Mouse (Mus musculus) lung, embryonic 16.5 days (tissue): ENCODE measurements around the gene Gm28635. TPM values are rescaled to one million over a fixed set of nuclear protein-coding genes. Genes with fewer than 3 reads are reported as not detected.
A peak's percentile ranks its signal among the peaks of the same experiment; 100 is the strongest.

Experiments
- ATAC-seq: fragments of 200-750 bp; cut with Nextera tagmentation; 2 replicates; pipeline ENCODE4 v1.8.0; 2017; ENCODE audit warnings: low read depth, mild to moderate bottlenecking, moderate library complexity
- H3K27ac ChIP-seq: fragments of 300-500 bp; sonication (generic); 2 replicates; pipeline ENCODE4 v1.5.1; 2014; ENCODE audit warnings: mild to moderate bottlenecking, control low read depth, low read length
- H3K27me3 ChIP-seq: fragments of 300-500 bp; sonication (generic); 2 replicates; pipeline ENCODE4 v1.6.1; 2014; ENCODE audit warnings: low read depth, low read length, mixed read lengths; ENCODE audit not compliant: control insufficient read depth, insufficient read depth
- H3K36me3 ChIP-seq: fragments of 300-500 bp; sonication (generic); 2 replicates; pipeline ENCODE4 v1.6.1; 2014; ENCODE audit warnings: low read length; ENCODE audit not compliant: control insufficient read depth, insufficient read depth
- H3K4me1 ChIP-seq: fragments of 300-500 bp; sonication (generic); replicated peaks from 2 replicates; pipeline ENCODE4 v1.6.1; 2014; ENCODE audit warnings: low read length, mixed read lengths; ENCODE audit not compliant: control insufficient read depth, insufficient read depth
- H3K4me2 ChIP-seq: fragments of 300-500 bp; sonication (generic); 2 replicates; pipeline ENCODE4 v1.6.1; 2014; ENCODE audit warnings: low read depth, low read length, control low read depth
- H3K4me3 ChIP-seq: fragments of 300-500 bp; sonication (generic); 2 replicates; pipeline ENCODE4 v1.5.1; 2014; ENCODE audit warnings: mild to moderate bottlenecking, low read length, control low read depth
- H3K9ac ChIP-seq: fragments of 300-500 bp; sonication (generic); 2 replicates; pipeline ENCODE4 v1.6.1; 2014; ENCODE audit warnings: low read length, control low read depth
- H3K9me3 ChIP-seq: fragments of 300-500 bp; sonication (generic); 2 replicates; pipeline ENCODE4 v1.6.1; 2016; ENCODE audit warnings: low read length; ENCODE audit not compliant: control insufficient read depth
- WGBS: fragments of 180-500 bp; shearing (Covaris S2); extraction: QIAGEN DNeasy Blood & Tissue Kit; methylation state at CpG from one replicate; pipeline ENCODE4 v1.1.7; 2014; 5-methylcytosine and 5-hydroxymethylcytosine counted together
- polyA plus RNA-seq: library from polyadenylated mRNA; unstranded; fragments of >200 nt; fragmentation: Nextera tagmentation; extraction: Ambion mirVana; gene quantifications from 2 replicates; pipeline ENCODE4 v1.2.1, GENCODE M21; 2015

Gm28635 gene
- polyA plus RNA-seq, 1 experiment from 2014 or later, result not detected

- no peaks in the 10 kb centered on the region for H3K36me3 ChIP-seq
- peak overlapping the region; percentile 80 for H3K4me3 ChIP-seq
- H3K4me1 ChIP-seq, result peaks cover 10% of the 10 kb centered on the region
- peak overlapping the region; percentile 81 for H3K9ac ChIP-seq
- 22% methylated on average over 9 of the region's 9 CpGs for WGBS
- ATAC-seq, result no peak
- no peaks in the 10 kb centered on the region for H3K27me3 ChIP-seq
- no peaks in the 10 kb centered on the region for H3K9me3 ChIP-seq
- H3K4me2 ChIP-seq, result peak overlapping the region; percentile 87
- H3K27ac ChIP-seq, result peak overlapping the region; percentile 98
These were observed 38.8 kb upstream of the Gm28635 start for GRCm38 (mm10) chr2:84716423-84717355.

- peaks cover 1% of the 10 kb centered on the region; the same call in 1 of the 2 replicates for H3K36me3 ChIP-seq
- no peaks in the 10 kb centered on the region for H3K27me3 ChIP-seq
- H3K9me3 ChIP-seq, result no peaks in the 10 kb centered on the region
- under 1% methylated on average over 33 of the region's 33 CpGs for WGBS
- peaks cover 10% of the 10 kb centered on the region for H3K4me1 ChIP-seq
- peak overlapping the region; percentile 80 for H3K4me3 ChIP-seq
- ATAC-seq, result peak; percentile 96
- peak overlapping the region; percentile 87 for H3K4me2 ChIP-seq
- peak overlapping the region; percentile 81 for H3K9ac ChIP-seq
- H3K27ac ChIP-seq, result peak overlapping the region; percentile 98
These were observed 37.9 kb upstream of the Gm28635 start for GRCm38 (mm10) chr2:84715562-84716361.

- H3K4me2 ChIP-seq, result peak within 1 kb of the TSS; percentile 87
- WGBS, result under 1% methylated on average over 64 of the region's 107 CpGs
- H3K9me3 ChIP-seq, result no peaks in the 10 kb centered on the region
- H3K36me3 ChIP-seq, result peaks cover 8% of the 10 kb centered on the region
- H3K27me3 ChIP-seq, result no peaks in the 10 kb centered on the region
- H3K4me3 ChIP-seq, result peak within 1 kb of the TSS; percentile 80
- H3K9ac ChIP-seq, result peak within 1 kb of the TSS; percentile 91
- peak within 1 kb of the TSS; percentile 98 for H3K27ac ChIP-seq
- ATAC-seq, result peak; percentile 94
- peaks cover 10% of the 10 kb centered on the region for H3K4me1 ChIP-seq
These were observed 37.1 kb upstream of the Gm28635 start, which contains the start of gene Zdhhc5 for GRCm38 (mm10) chr2:84714811-84715561. Gene Zdhhc5, minus strand, starts transcription at chr2:84715180.

- Histone ChIP-seq H3K27ac (peak overlapping the region; percentile 98), H3K9ac (peak overlapping the region; percentile 91), H3K4me2 (peak overlapping the region; percentile 76), H3K36me3 (peaks cover 11% of the 10 kb centered on the region), H3K4me3 (peak overlapping the region; percentile 80), H3K9me3 (no peaks in the 10 kb centered on the region), H3K27me3 (no peaks in the 10 kb centered on the region), H3K4me1 (peaks cover 10% of the 10 kb centered on the region)
- under 1% methylated on average over 25 of the region's 26 CpGs for WGBS
- ATAC-seq, result no peak
These were observed 36.6 kb upstream of the Gm28635 start for GRCm38 (mm10) chr2:84714422-84714810.

GRCm38 (mm10) chr2:84711898-84712297 is 34.1 kb upstream of the Gm28635 start:
- ATAC-seq, result no peak
- Histone ChIP-seq H3K36me3 (peaks cover 18% of the 10 kb centered on the region), H3K4me3 (no peak overlapping the region), H3K9me3 (no peaks in the 10 kb centered on the region), H3K4me1 (peaks cover 10% of the 10 kb centered on the region), H3K27me3 (no peaks in the 10 kb centered on the region), H3K27ac (no peak overlapping the region), H3K9ac (no peak overlapping the region), H3K4me2 (no peak overlapping the region)
- 88% methylated on average over 2 of the region's 2 CpGs for WGBS

GRCm38 (mm10) chr2:84707523-84707922 is 29.7 kb upstream of the Gm28635 start:
- peaks cover 18% of the 10 kb centered on the region for H3K36me3 ChIP-seq
- H3K9ac ChIP-seq, result no peak overlapping the region
- WGBS, result 85% methylated on average over 1 of the region's 1 CpGs
- H3K27ac ChIP-seq, result no peak overlapping the region
- H3K4me1 ChIP-seq, result no peaks in the 10 kb centered on the region
- ATAC-seq, result no peak
- H3K27me3 ChIP-seq, result no peaks in the 10 kb centered on the region
- no peak overlapping the region for H3K4me2 ChIP-seq
- H3K9me3 ChIP-seq, result no peaks in the 10 kb centered on the region
- no peak overlapping the region for H3K4me3 ChIP-seq

GRCm38 (mm10) chr2:84705295-84705694 is 27.5 kb upstream of the Gm28635 start:
- no peak overlapping the region for H3K4me2 ChIP-seq
- ATAC-seq, result no peak
- no peak overlapping the region for H3K4me3 ChIP-seq
- H3K9me3 ChIP-seq, result no peaks in the 10 kb centered on the region
- WGBS, result 79% methylated on average over 1 of the region's 1 CpGs
- H3K27ac ChIP-seq, result no peak overlapping the region
- no peaks in the 10 kb centered on the region for H3K4me1 ChIP-seq
- no peaks in the 10 kb centered on the region for H3K27me3 ChIP-seq
- peaks cover 15% of the 10 kb centered on the region for H3K36me3 ChIP-seq
- H3K9ac ChIP-seq, result no peak overlapping the region

GRCm38 (mm10) chr2:84704329-84704728 is 26.5 kb upstream of the Gm28635 start:
- no peak for ATAC-seq
- Histone ChIP-seq H3K4me1 (no peaks in the 10 kb centered on the region), H3K27ac (no peak overlapping the region), H3K9me3 (no peaks in the 10 kb centered on the region), H3K4me3 (no peak overlapping the region), H3K36me3 (peaks cover 8% of the 10 kb centered on the region), H3K9ac (no peak overlapping the region), H3K27me3 (no peaks in the 10 kb centered on the region), H3K4me2 (no peak overlapping the region)
- 67% methylated on average over 5 of the region's 5 CpGs for WGBS
